Mouse (Mus musculus): ENCODE data around the gene Hlx. TPM values are rescaled to one million over a fixed set of nuclear protein-coding genes. Genes with fewer than 3 reads are reported as not detected.

Hlx gene
- polyA plus RNA-seq, 1 experiment from 2014 or later = 7.7 TPM

- H3K27me3 ChIP-seq (replicated peaks; ENCODE audit: low read depth, poor library complexity, severe bottlenecking) = no peaks in the 10 kb centered on the region
- DNase-seq (ENCODE audit: low spot score) = no peak
- no peaks in the 10 kb centered on the region for H3K4me1 ChIP-seq
- no peak overlapping the region for H3K27ac ChIP-seq (replicated peaks)
- H3K9me3 ChIP-seq = no peaks in the 10 kb centered on the region
- no peak overlapping the region for H3K4me3 ChIP-seq
- H3K36me3 ChIP-seq (replicated peaks) = no peaks in the 10 kb centered on the region
- 87% methylated on average over 11 of the region's 11 CpGs for WGBS
These were observed 17.8 kb upstream of the Hlx start for GRCm38 (mm10) chr1:184750114-184750664.

GRCm38 (mm10) chr1:184748692-184749152, 16.3 kb upstream of the Hlx start:
- H3K4me3 ChIP-seq = no peak overlapping the region
- 0 out of 2 replicates have a peak, but pooled peaks cover 5% of the 10 kb centered on the region for H3K27me3 ChIP-seq (replicated peaks; ENCODE audit: low read depth, poor library complexity, severe bottlenecking)
- WGBS = 72% methylated on average over 14 of the region's 14 CpGs
- no peak for DNase-seq (ENCODE audit: low spot score)
- no peaks in the 10 kb centered on the region for H3K9me3 ChIP-seq
- H3K4me1 ChIP-seq = no peaks in the 10 kb centered on the region
- no peak overlapping the region for H3K27ac ChIP-seq (replicated peaks)
- H3K36me3 ChIP-seq (replicated peaks) = no peaks in the 10 kb centered on the region

GRCm38 (mm10) chr1:184737876-184738479, 5.6 kb upstream of the Hlx start:
- Histone ChIP-seq H3K4me1 (peaks cover 7% of the 10 kb centered on the region), H3K9me3 (no peaks in the 10 kb centered on the region), H3K36me3 (replicated peaks) (no peaks in the 10 kb centered on the region), H3K4me3 (no peak overlapping the region), H3K27me3 (replicated peaks; ENCODE audit: low read depth, poor library complexity, severe bottlenecking) (peaks cover 77% of the 10 kb centered on the region), H3K27ac (replicated peaks) (no peak overlapping the region)
- DNase-seq (ENCODE audit: low spot score) = peak; percentile 63
- WGBS = 6% methylated on average over 14 of the region's 14 CpGs

- WGBS = 27% methylated on average over 2 of the region's 2 CpGs
These were observed 4.8 kb upstream of the Hlx start for GRCm38 (mm10) chr1:184737228-184737627.

GRCm38 (mm10) chr1:184736260-184736659, 3.8 kb upstream of the Hlx start:
- DNase-seq (ENCODE audit: low spot score) = no peak
- WGBS = 2% methylated on average over 5 of the region's 5 CpGs
- Histone ChIP-seq H3K4me3 (no peak overlapping the region), H3K4me1 (peaks cover 21% of the 10 kb centered on the region), H3K9me3 (no peaks in the 10 kb centered on the region), H3K27ac (replicated peaks) (no peak overlapping the region), H3K27me3 (replicated peaks; ENCODE audit: low read depth, poor library complexity, severe bottlenecking) (peaks cover 92% of the 10 kb centered on the region), H3K36me3 (replicated peaks) (no peaks in the 10 kb centered on the region)

More at GRCm38 (mm10) chr1:184737228-184737627, 4.8 kb upstream of the Hlx start:
- no peak for DNase-seq (ENCODE audit: low spot score)
- no peaks in the 10 kb centered on the region for H3K9me3 ChIP-seq
- H3K4me1 ChIP-seq = peaks cover 12% of the 10 kb centered on the region
- H3K27me3 ChIP-seq (replicated peaks; ENCODE audit: low read depth, poor library complexity, severe bottlenecking) = peaks cover 83% of the 10 kb centered on the region
- no peak overlapping the region for H3K27ac ChIP-seq (replicated peaks)
- no peak overlapping the region for H3K4me3 ChIP-seq
- no peaks in the 10 kb centered on the region for H3K36me3 ChIP-seq (replicated peaks)

GRCm38 (mm10) chr1:184734991-184735920, 2.8 kb upstream of the Hlx start:
- no peaks in the 10 kb centered on the region for H3K9me3 ChIP-seq
- WGBS = 2% methylated on average over 25 of the region's 25 CpGs
- peak; percentile 33 for DNase-seq (ENCODE audit: low spot score)

GRCm38 (mm10) chr1:184734067-184734830, 1.8 kb upstream of the Hlx start:
- WGBS = under 1% methylated on average over 27 of the region's 27 CpGs
- H3K27ac ChIP-seq (replicated peaks) = no peak overlapping the region
- no peaks in the 10 kb centered on the region for H3K9me3 ChIP-seq
- no peaks in the 10 kb centered on the region for H3K36me3 ChIP-seq (replicated peaks)
- H3K4me3 ChIP-seq = peak overlapping the region; percentile 25
- peaks cover 21% of the 10 kb centered on the region for H3K4me1 ChIP-seq
- peak; percentile 53 for DNase-seq (ENCODE audit: low spot score)
- H3K27me3 ChIP-seq (replicated peaks; ENCODE audit: low read depth, poor library complexity, severe bottlenecking) = peaks cover 98% of the 10 kb centered on the region

More at GRCm38 (mm10) chr1:184734991-184735920, 2.8 kb upstream of the Hlx start:
- Histone ChIP-seq H3K27me3 (replicated peaks; ENCODE audit: low read depth, poor library complexity, severe bottlenecking) (peaks cover 98% of the 10 kb centered on the region), H3K4me3 (no peak overlapping the region), H3K4me1 (peaks cover 21% of the 10 kb centered on the region), H3K36me3 (replicated peaks) (no peaks in the 10 kb centered on the region), H3K27ac (replicated peaks) (no peak overlapping the region)

GRCm38 (mm10) chr1:184733300-184734066, 1.1 kb upstream of the Hlx start:
- peak; percentile 45 for DNase-seq (ENCODE audit: low spot score)
- Histone ChIP-seq H3K36me3 (replicated peaks) (no peaks in the 10 kb centered on the region), H3K9me3 (no peaks in the 10 kb centered on the region), H3K27me3 (replicated peaks; ENCODE audit: low read depth, poor library complexity, severe bottlenecking) (peaks cover 98% of the 10 kb centered on the region), H3K27ac (replicated peaks) (no peak overlapping the region), H3K4me3 (peak overlapping the region; percentile 68), H3K4me1 (peaks cover 21% of the 10 kb centered on the region)
- 1% methylated on average over 28 of the region's 28 CpGs for WGBS

GRCm38 (mm10) chr1:184731644-184732545, 524 bp downstream of the Hlx start:
- peak overlapping the region; percentile 65 for H3K27ac ChIP-seq (replicated peaks)
- H3K9me3 ChIP-seq = no peaks in the 10 kb centered on the region
- WGBS = under 1% methylated on average over 85 of the region's 85 CpGs
- DNase-seq (ENCODE audit: low spot score) = peak; percentile 71
- H3K27me3 ChIP-seq (replicated peaks; ENCODE audit: low read depth, poor library complexity, severe bottlenecking) = peaks cover 98% of the 10 kb centered on the region
- H3K4me1 ChIP-seq = peaks cover 32% of the 10 kb centered on the region
- peak overlapping the region; percentile 68 for H3K4me3 ChIP-seq
- no peaks in the 10 kb centered on the region for H3K36me3 ChIP-seq (replicated peaks)

- H3K27ac ChIP-seq (replicated peaks) = peak overlapping the region; percentile 65
- no peaks in the 10 kb centered on the region for H3K9me3 ChIP-seq
- H3K4me1 ChIP-seq = peaks cover 34% of the 10 kb centered on the region
- peak overlapping the region; percentile 68 for H3K4me3 ChIP-seq
- no peaks in the 10 kb centered on the region for H3K36me3 ChIP-seq (replicated peaks)
- DNase-seq (ENCODE audit: low spot score) = no peak
- WGBS = 1% methylated on average over 18 of the region's 18 CpGs
- peaks cover 98% of the 10 kb centered on the region for H3K27me3 ChIP-seq (replicated peaks; ENCODE audit: low read depth, poor library complexity, severe bottlenecking)
These were observed 1.3 kb downstream of the Hlx start for GRCm38 (mm10) chr1:184731091-184731640.
